Comparison of ENCODE assay signal across 8 mouse cellular contexts in genomic region chr4:155774280-155774754, GRCm38 (mm10). TPM values are rescaled to one million over a fixed set of nuclear protein-coding genes. Genes with fewer than 3 reads are reported as not detected.
DNase-seq lines count a peak whose midpoint lies in the region; ATAC-seq and TF ChIP-seq lines count a peak whose summit lies in the region.

TSS of gene Vwa1 (minus strand) at chr4:155774698.

- TF ChIP-seq EP300 in heart, adult 2 months (IDR thresholded peaks at IDR 0.05; ENCODE audit: insufficient read depth, low read depth, low read length) = peak; percentile 63; the same call in 1 of the 2 replicates

- H3K27ac ChIP-seq in embryonic facial prominence, embryonic 14.5 days (replicated peaks; ENCODE audit: low read depth, low read length) = peak within 1 kb of the TSS; percentile 44; the same call in 1 of the 2 replicates
- peak within 1 kb of the TSS; percentile 85 for H3K27ac ChIP-seq in heart, adult 2 months
- peak within 1 kb of the TSS; percentile 42; the same call in 1 of the 2 replicates for H3K27ac ChIP-seq in kidney, adult 2 months (ENCODE audit: insufficient read depth, low read depth, low read length)
- H3K27ac ChIP-seq in limb, embryonic 14.5 days (replicated peaks; ENCODE audit: low read depth, low read length) = peak within 1 kb of the TSS; percentile 27; the same call in 1 of the 2 replicates
- H3K27ac ChIP-seq in midbrain, postnatal 0 days (ENCODE audit: low read depth, low read length) = peak within 1 kb of the TSS; percentile 77

- ATAC-seq in embryonic facial prominence, embryonic 14.5 days (ENCODE audit: low read depth) = peak; percentile 81
- peak; percentile 80 for ATAC-seq in limb, embryonic 14.5 days (ENCODE audit: low FRiP score, low read depth)
- ATAC-seq in midbrain, postnatal 0 days (ENCODE audit: low FRiP score) = peak; percentile 83

- TF ChIP-seq POLR2A in heart, adult 2 months (IDR thresholded peaks at IDR 0.05; ENCODE audit: insufficient read depth, low read depth, low read length) = peak; percentile 99
- peak; percentile 91 for TF ChIP-seq POLR2A in kidney, adult 2 months (IDR thresholded peaks at IDR 0.05; ENCODE audit: low read depth, low read length)
- no peak for TF ChIP-seq POLR2A in limb, embryonic 14.5 days (IDR thresholded peaks at IDR 0.05; ENCODE audit: borderline replicate concordance, extremely low read depth, insufficient read depth, insufficient read length)

- DNase-seq in ovary, adult 18-20 months (ENCODE audit: low spot score) = peak; percentile 81
- DNase-seq in ovary, postnatal 10 days (ENCODE audit: low spot score) = no peak
- peak; percentile 95 for DNase-seq in embryonic facial prominence, embryonic 14.5 days (ENCODE audit: low spot score)
- DNase-seq in heart, adult 2 months = peak; percentile 91 to 95
- peak; percentile 95 for DNase-seq in kidney, adult 2 months
- peak; percentile 92 for DNase-seq in limb, embryonic 14.5 days (ENCODE audit: low spot score)
- peak; percentile 89 for DNase-seq in midbrain, postnatal 0 days (ENCODE audit: low spot score)
- DNase-seq in spleen, postnatal 4 days (ENCODE audit: low spot score in 2 of 2) = peak; percentile 87 to 91

- under 1% methylated on average over 32 of the region's 35 CpGs for WGBS in embryonic facial prominence, embryonic 14.5 days
- 2% methylated on average over 35 of the region's 35 CpGs for WGBS in heart, adult 2 months
- under 1% methylated on average over 35 of the region's 35 CpGs for WGBS in kidney, adult 2 months
- WGBS in limb, embryonic 14.5 days = under 1% methylated on average over 34 of the region's 35 CpGs
- WGBS in midbrain, postnatal 0 days = 2% methylated on average over 34 of the region's 35 CpGs

- H3K9ac ChIP-seq in embryonic facial prominence, embryonic 14.5 days (ENCODE audit: low read depth, low read length) = peak within 1 kb of the TSS; percentile 58
- peak within 1 kb of the TSS; percentile 67 for H3K9ac ChIP-seq in heart, adult 2 months (ENCODE audit: low read depth, low read length)
- peak within 1 kb of the TSS; percentile 51 for H3K9ac ChIP-seq in limb, embryonic 14.5 days (ENCODE audit: low read depth, low read length, severe bottlenecking)
- peak within 1 kb of the TSS; percentile 55 for H3K9ac ChIP-seq in midbrain, postnatal 0 days (replicated peaks; ENCODE audit: low read length, poor library complexity, severe bottlenecking)

- intact Hi-C loops in heart, adult 2 months (cut with DNase I) = no loop called here

- H3K27me3 ChIP-seq in embryonic facial prominence, embryonic 14.5 days (replicated peaks; ENCODE audit: control insufficient read depth, insufficient read depth, low read length) = no peaks in the 10 kb centered on the region
- H3K27me3 ChIP-seq in heart, adult 2 months (ENCODE audit: control insufficient read depth, insufficient read depth, low read length) = no peaks in the 10 kb centered on the region
- H3K27me3 ChIP-seq in kidney, adult 2 months (replicated peaks; ENCODE audit: control insufficient read depth, insufficient read depth, low read length) = no peaks in the 10 kb centered on the region
- H3K27me3 ChIP-seq in limb, embryonic 14.5 days (ENCODE audit: control insufficient read depth, insufficient read depth, low read length) = no peaks in the 10 kb centered on the region
- no peaks in the 10 kb centered on the region for H3K27me3 ChIP-seq in midbrain, postnatal 0 days (ENCODE audit: insufficient read depth, low read length)

- peak within 1 kb of the TSS; percentile 44 for H3K4me3 ChIP-seq in embryonic facial prominence, embryonic 14.5 days (ENCODE audit: low read depth, low read length)
- H3K4me3 ChIP-seq in heart, adult 2 months = peak within 1 kb of the TSS; percentile 58
- H3K4me3 ChIP-seq in kidney, adult 2 months (ENCODE audit: insufficient read depth, low read depth, low read length) = peak within 1 kb of the TSS; percentile 69
- H3K4me3 ChIP-seq in limb, embryonic 14.5 days (replicated peaks; ENCODE audit: low read length) = peak within 1 kb of the TSS; percentile 43
- peak within 1 kb of the TSS; percentile 36 for H3K4me3 ChIP-seq in midbrain, postnatal 0 days (ENCODE audit: low read depth, low read length)

- peak within 1 kb of the TSS; percentile 85 for H3K4me2 ChIP-seq in embryonic facial prominence, embryonic 14.5 days (ENCODE audit: low read depth, low read length)
- H3K4me2 ChIP-seq in limb, embryonic 14.5 days (replicated peaks; ENCODE audit: low read depth, low read length, severe bottlenecking) = peak within 1 kb of the TSS; percentile 92
- H3K4me2 ChIP-seq in midbrain, postnatal 0 days (ENCODE audit: low read depth, low read length, poor library complexity, severe bottlenecking) = peak within 1 kb of the TSS; percentile 76

- no peak for TF ChIP-seq CTCF in heart, adult 2 months (IDR thresholded peaks at IDR 0.05)
- no peak for TF ChIP-seq CTCF in kidney, adult 2 months (conservative IDR thresholded peaks at IDR 0.05; ENCODE audit: insufficient read depth, insufficient read length, low read depth, low read length)
- TF ChIP-seq CTCF in midbrain, postnatal 0 days (IDR thresholded peaks at IDR 0.05) = no peak

- no peaks in the 10 kb centered on the region for H3K79me2 ChIP-seq in heart, adult 2 months (replicated peaks; ENCODE audit: control insufficient read depth, insufficient read depth, low read length)

- peaks cover 21% of the 10 kb centered on the region for H3K4me1 ChIP-seq in embryonic facial prominence, embryonic 14.5 days (ENCODE audit: control insufficient read depth, insufficient read depth, low read length)
- H3K4me1 ChIP-seq in heart, adult 2 months (ENCODE audit: control insufficient read depth, insufficient read depth, low read length) = peaks cover 23% of the 10 kb centered on the region
- H3K4me1 ChIP-seq in kidney, adult 2 months (ENCODE audit: control insufficient read depth, insufficient read depth, low read length) = peaks cover 42% of the 10 kb centered on the region
- H3K4me1 ChIP-seq in limb, embryonic 14.5 days (ENCODE audit: control insufficient read depth, insufficient read depth, low read length) = peaks cover 16% of the 10 kb centered on the region
- H3K4me1 ChIP-seq in midbrain, postnatal 0 days (ENCODE audit: insufficient read depth, low read length) = peaks cover 4% of the 10 kb centered on the region; the same call in 1 of the 2 replicates

- H3K9me3 ChIP-seq in embryonic facial prominence, embryonic 14.5 days (ENCODE audit: control insufficient read depth, low read length) = no peaks in the 10 kb centered on the region
- no peaks in the 10 kb centered on the region for H3K9me3 ChIP-seq in limb, embryonic 14.5 days (ENCODE audit: control insufficient read depth, low read length)
- H3K9me3 ChIP-seq in midbrain, postnatal 0 days (ENCODE audit: low read length) = no peaks in the 10 kb centered on the region

- no peaks in the 10 kb centered on the region for H3K36me3 ChIP-seq in embryonic facial prominence, embryonic 14.5 days (ENCODE audit: control insufficient read depth, insufficient read depth, low read length)
- no peaks in the 10 kb centered on the region for H3K36me3 ChIP-seq in heart, adult 2 months (ENCODE audit: control insufficient read depth, insufficient read depth, low read length)
- H3K36me3 ChIP-seq in kidney, adult 2 months (ENCODE audit: control insufficient read depth, insufficient read depth, low read length) = no peaks in the 10 kb centered on the region
- H3K36me3 ChIP-seq in limb, embryonic 14.5 days (ENCODE audit: control insufficient read depth, insufficient read depth, low read length) = no peaks in the 10 kb centered on the region
- no peaks in the 10 kb centered on the region for H3K36me3 ChIP-seq in midbrain, postnatal 0 days (ENCODE audit: insufficient read depth, low read length)

RNA-seq across cellular contexts. Expression of gene Vwa1, which starts in this region (rescaled TPM):
- 12.7 and 14.9 TPM in 2 replicates for polyA plus RNA-seq in embryonic facial prominence, embryonic 14.5 days (2014; fragmentation: Nextera tagmentation; extraction: Ambion mirVana)
- total RNA-seq in heart, adult 2 months (2021) = 1 to 10 TPM; 6.4 to 9.8 TPM
- 14.4 and 21.7 TPM in 2 replicates for polyA plus RNA-seq in heart, adult 2 months (2012; rRNA removed)
- polyA plus RNA-seq in kidney, adult 2 months (2012; rRNA removed) = 21.8 and 27.2 TPM in 2 replicates
- polyA plus RNA-seq in limb, embryonic 14.5 days (2012; rRNA removed) = 12.4 and 14.9 TPM in 2 replicates
- polyA plus RNA-seq in limb, embryonic 14.5 days (2014; fragmentation: Nextera tagmentation; extraction: Ambion mirVana) = 11.9 and 13.9 TPM in 2 replicates
- total RNA-seq in midbrain, postnatal 0 days (2014; rRNA removed) = 42.1 and 42.5 TPM in 2 replicates
- 25.5 and 28.7 TPM in 2 replicates for polyA plus RNA-seq in midbrain, postnatal 0 days (2015; fragmentation: Nextera tagmentation; extraction: Ambion mirVana)

Comparison
In these comparisons a context has a peak if more than half of its experiments do, and no peak if none do; other contexts are left out.
1. H3K27ac ChIP-seq: peak in every context shown above with its lines; median percentile 85 in heart, adult 2 months; 77 in midbrain, postnatal 0 days; 44 in embryonic facial prominence, embryonic 14.5 days; 42 in kidney, adult 2 months; 27 in limb, embryonic 14.5 days.